Mouse (Mus musculus) lung, adult 10 weeks (tissue): ENCODE data around the gene Stpg4. TPM values are rescaled to one million over a fixed set of nuclear protein-coding genes. Genes with fewer than 3 reads are reported as not detected.

Source experiments
- polyA plus RNA-seq: library from polyadenylated mRNA; stranded (reverse); fragments of 350-450 nt; fragmentation: Illumina TruSeq; extraction: RNeasy Lipid Tissue Mini Kit (QIAGEN cat#74804); gene quantifications from one replicate; pipeline ENCODE4 v1.2.3, GENCODE M21; 2014; ENCODE audit warnings: low read depth, low replicate concordance; ENCODE audit not compliant: insufficient read depth

Gene Stpg4
- polyA plus RNA-seq, result not detected

GRCm38 (mm10) chr17:87427511-87427910, at the start of gene Stpg4:
Gene Stpg4 (minus strand): TSS chr17:87427741.

GRCm38 (mm10) chr17:87446767-87447611, 19.4 kb upstream of the Stpg4 start, which contains the start of gene Calm2:
Gene Calm2 (minus strand): TSS chr17:87446935.

Other genes starting within 250 kb of the Stpg4 start
- 111 TPM for gene Mcfd2, start 161.8 kb downstream of the Stpg4 start, polyA plus RNA-seq
- 29.6 TPM for gene Ttc7, start 144.9 kb downstream of the Stpg4 start, polyA plus RNA-seq
- gene Calm2, start 19.2 kb upstream of the Stpg4 start, polyA plus RNA-seq, result 572 TPM
- gene Epcam, start 208.2 kb upstream of the Stpg4 start, polyA plus RNA-seq, result 43.0 TPM
- gene Msh2, start 244.6 kb upstream of the Stpg4 start, polyA plus RNA-seq, result 9.9 TPM